Mouse (Mus musculus) testis, adult 2 months (tissue): ENCODE measurements around the gene Agfg1.

Experiments used
- CTCF ChIP-seq: fragments of 200-500 bp; IDR thresholded peaks from 2 replicates; pipeline ENCODE4 v1.5.1; 2012; ENCODE audit warnings: low read depth, mild to moderate bottlenecking, inconsistent platforms, low read length, moderate library complexity; ENCODE audit not compliant: control insufficient read depth, insufficient read depth, insufficient replicate concordance
- POLR2A ChIP-seq: fragments of 200-500 bp; IDR thresholded peaks from 2 replicates; pipeline ENCODE4 v1.6.1; 2012; ENCODE audit warnings: low read depth, mild to moderate bottlenecking, inconsistent platforms, low read length, moderate library complexity; ENCODE audit not compliant: control insufficient read depth

GRCm38 (mm10) chr1:82825783-82826182 is 13.5 kb upstream of the Agfg1 start:
- no peak for TF ChIP-seq CTCF
- TF ChIP-seq POLR2A, result no peak
